Comparison of ENCODE assay signal across 19 mouse cellular contexts in the genomic region with DNA sequence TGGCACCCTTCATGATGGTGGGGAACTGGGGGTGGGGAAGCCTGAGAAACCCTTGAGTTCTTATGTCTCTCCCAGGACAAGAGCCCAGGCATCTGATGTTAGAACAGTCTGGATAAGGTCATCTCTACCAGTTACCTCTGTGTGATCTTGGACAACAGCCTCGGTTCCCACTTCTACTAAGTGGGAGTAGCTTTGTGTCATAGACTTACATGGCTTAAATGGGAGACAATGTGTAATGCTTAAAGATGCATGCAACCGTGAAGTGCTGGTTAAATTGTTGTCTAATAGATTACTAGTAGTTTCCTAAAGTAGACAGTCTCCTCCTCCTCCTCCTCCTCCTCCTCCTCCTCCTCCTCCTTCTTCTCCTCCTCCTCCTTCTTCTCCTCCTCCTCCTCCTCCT. TPM values are rescaled to one million over a fixed set of nuclear protein-coding genes. Genes with fewer than 3 reads are reported as not detected.
DNase-seq lines count a peak whose midpoint lies in the region; ATAC-seq and TF ChIP-seq lines count a peak whose summit lies in the region.
"Had no signal": no experiment of that assay in that cellular context is flagged by ENCODE, and none has a peak within 500 bp of the region (broad histone marks: within the 10 kb centered on the region; RNA-seq: fewer than 3 reads in every experiment).

No protein-coding gene starts in this region.

- peak overlapping the region; percentile 98 for H3K27ac ChIP-seq in kidney, adult 2 months (ENCODE audit: insufficient read depth, low read depth, low read length)
- H3K27ac ChIP-seq in kidney, embryonic 14.5 days (ENCODE audit: low read depth, low read length): no peak overlapping the region
- peak overlapping the region; percentile 52 for H3K27ac ChIP-seq in kidney, embryonic 15.5 days
- H3K27ac ChIP-seq in liver, embryonic 13.5 days: no peak overlapping the region
- H3K27ac ChIP-seq: heart, embryonic 13.5 days; hindbrain, embryonic 13.5 days; midbrain, embryonic 13.5 days had no signal

- DNase-seq in kidney, adult 2 months: peak; percentile 88
- DNase-seq in kidney, adult 8-10 months: peak; percentile 60 to 83
- DNase-seq in liver, embryonic 13.5 days: no peak
- DNase-seq in spleen, adult 12 weeks (ENCODE audit: low spot score): no peak
- no peak for DNase-seq in cerebellum, postnatal 14 days
- DNase-seq: adrenal gland, adult 8-10 months; cerebellum, adult 2 months; gastrocnemius, postnatal 36 days; thymus, adult 2 months; thymus, postnatal 4 days had no signal

- H3K27me3 ChIP-seq in kidney, adult 2 months (replicated peaks; ENCODE audit: control insufficient read depth, insufficient read depth, low read length): no peaks in the 10 kb centered on the region
- H3K27me3 ChIP-seq in kidney, embryonic 14.5 days (ENCODE audit: control insufficient read depth, insufficient read depth, low read length): no peaks in the 10 kb centered on the region
- H3K27me3 ChIP-seq in kidney, embryonic 15.5 days: no peaks in the 10 kb centered on the region
- no peaks in the 10 kb centered on the region for H3K27me3 ChIP-seq in liver, embryonic 13.5 days
- H3K27me3 ChIP-seq: heart, embryonic 13.5 days; hindbrain, embryonic 13.5 days; midbrain, embryonic 13.5 days had no signal

- TF ChIP-seq POLR2A in kidney, adult 2 months (IDR thresholded peaks at IDR 0.05; ENCODE audit: low read depth, low read length): peak; percentile 14

- H3K4me1 ChIP-seq in kidney, adult 2 months (ENCODE audit: control insufficient read depth, insufficient read depth, low read length): peaks cover 18% of the 10 kb centered on the region; the same call in 1 of the 2 replicates
- H3K4me1 ChIP-seq in kidney, embryonic 14.5 days (ENCODE audit: control insufficient read depth, insufficient read depth, low read length): peaks cover 18% of the 10 kb centered on the region; the same call in 1 of the 2 replicates
- H3K4me1 ChIP-seq in kidney, embryonic 15.5 days: peaks cover 35% of the 10 kb centered on the region
- H3K4me1 ChIP-seq in liver, embryonic 13.5 days (replicated peaks): peaks cover 35% of the 10 kb centered on the region

- no peak for TF ChIP-seq CTCF in kidney, adult 2 months (conservative IDR thresholded peaks at IDR 0.05; ENCODE audit: insufficient read depth, insufficient read length, low read depth, low read length)

- no peaks in the 10 kb centered on the region for H3K9me3 ChIP-seq in kidney, embryonic 14.5 days (ENCODE audit: control insufficient read depth, low read length)
- H3K9me3 ChIP-seq in kidney, embryonic 15.5 days (replicated peaks): no peaks in the 10 kb centered on the region
- no peaks in the 10 kb centered on the region for H3K9me3 ChIP-seq in liver, embryonic 13.5 days (replicated peaks)
- H3K9me3 ChIP-seq: heart, embryonic 13.5 days; hindbrain, embryonic 13.5 days; midbrain, embryonic 13.5 days had no signal

- no peaks in the 10 kb centered on the region for H3K36me3 ChIP-seq in kidney, adult 2 months (ENCODE audit: control insufficient read depth, insufficient read depth, low read length)
- no peaks in the 10 kb centered on the region for H3K36me3 ChIP-seq in kidney, embryonic 14.5 days (ENCODE audit: control insufficient read depth, insufficient read depth, low read length)
- H3K36me3 ChIP-seq in kidney, embryonic 15.5 days: no peaks in the 10 kb centered on the region
- no peaks in the 10 kb centered on the region for H3K36me3 ChIP-seq in liver, embryonic 13.5 days
- H3K36me3 ChIP-seq: hindbrain, embryonic 13.5 days; midbrain, embryonic 13.5 days had no signal

- no peak for ATAC-seq in kidney, embryonic 14.5 days (ENCODE audit: low FRiP score, low TSS enrichment)
- ATAC-seq in kidney, embryonic 15.5 days (replicated peaks; ENCODE audit: low FRiP score): no peak
- no peak for ATAC-seq in liver, embryonic 13.5 days (ENCODE audit: low read depth)
- ATAC-seq: activated CD4-positive, CD25-positive, alpha-beta regulatory T cell, adult 4 months; forebrain, embryonic 16.5 days; inflammation-experienced regulatory T-cells, adult 6 months; midbrain, embryonic 13.5 days had no signal

- H3K9ac ChIP-seq in kidney, embryonic 14.5 days (ENCODE audit: low read depth, low read length): no peak overlapping the region
- H3K9ac ChIP-seq in kidney, embryonic 15.5 days: no peak overlapping the region
- no peak overlapping the region for H3K9ac ChIP-seq in liver, embryonic 13.5 days
- H3K9ac ChIP-seq: heart, embryonic 13.5 days; hindbrain, embryonic 13.5 days; midbrain, embryonic 13.5 days had no signal

- WGBS in kidney, adult 2 months: 28% methylated on average over 2 of the region's 2 CpGs
- WGBS in kidney, embryonic 14.5 days: 44% methylated on average over 2 of the region's 2 CpGs
- WGBS in kidney, embryonic 15.5 days: 47% methylated on average over 2 of the region's 2 CpGs
- 34% methylated on average over 2 of the region's 2 CpGs for WGBS in liver, embryonic 13.5 days (ENCODE audit: insufficient replicate concordance)

- no peak overlapping the region for H3K4me3 ChIP-seq in kidney, adult 2 months (ENCODE audit: insufficient read depth, low read depth, low read length)
- no peak overlapping the region for H3K4me3 ChIP-seq in kidney, embryonic 14.5 days (ENCODE audit: low read length)
- no peak overlapping the region for H3K4me3 ChIP-seq in kidney, embryonic 15.5 days (replicated peaks)
- no peak overlapping the region for H3K4me3 ChIP-seq in liver, embryonic 13.5 days (replicated peaks)
- H3K4me3 ChIP-seq: heart, adult 2 months; heart, embryonic 13.5 days; hindbrain, embryonic 13.5 days; midbrain, embryonic 13.5 days had no signal

- H3K4me2 ChIP-seq in kidney, embryonic 14.5 days (replicated peaks; ENCODE audit: low read depth, low read length): no peak overlapping the region
- no peak overlapping the region for H3K4me2 ChIP-seq in kidney, embryonic 15.5 days
- peak overlapping the region; percentile 29; the same call in 1 of the 2 replicates for H3K4me2 ChIP-seq in liver, embryonic 13.5 days
- H3K4me2 ChIP-seq: hindbrain, embryonic 13.5 days; midbrain, embryonic 13.5 days had no signal

RNA-seq across cellular contexts. Expression of a gene that starts 2.2 kb away (rescaled TPM):
- polyA plus RNA-seq in kidney, adult 2 months (2012; rRNA removed): 341 and 354 TPM in 2 replicates
- 19.2 and 21.0 TPM in 2 replicates for polyA plus RNA-seq in kidney, embryonic 14.5 days (2014; fragmentation: Nextera tagmentation; extraction: Ambion mirVana)
- 24.5 and 26.4 TPM in 2 replicates for polyA plus RNA-seq in kidney, embryonic 15.5 days (2015; fragmentation: Nextera tagmentation; extraction: Ambion mirVana)
- polyA plus RNA-seq in liver, embryonic 13.5 days (2015; fragmentation: Nextera tagmentation; extraction: Ambion mirVana): 7.6 and 8.4 TPM in 2 replicates

RNA-seq across cellular contexts. Expression of a gene that starts 37.0 kb away (rescaled TPM):
- 17.7 and 18.6 TPM in 2 replicates for polyA plus RNA-seq in kidney, adult 2 months (2012; rRNA removed)
- 9.7 and 11.9 TPM in 2 replicates for polyA plus RNA-seq in kidney, embryonic 14.5 days (2014; fragmentation: Nextera tagmentation; extraction: Ambion mirVana)
- polyA plus RNA-seq in kidney, embryonic 15.5 days (2015; fragmentation: Nextera tagmentation; extraction: Ambion mirVana): 4.9 and 7.0 TPM in 2 replicates
- 2.6 and 2.9 TPM in 2 replicates for polyA plus RNA-seq in liver, embryonic 13.5 days (2015; fragmentation: Nextera tagmentation; extraction: Ambion mirVana)

Comparison
In these comparisons a context has a peak if more than half of its experiments do, and no peak if none do; other contexts are left out.
1. H3K27ac ChIP-seq: peak in kidney, adult 2 months (single experiment) and kidney, embryonic 15.5 days (single experiment); none in kidney, embryonic 14.5 days (single experiment) and liver, embryonic 13.5 days (single experiment).
2. RNA of a gene that starts 2.2 kb away (polyA plus RNA-seq): 341 to 354 TPM in kidney, adult 2 months; 24.5 to 26.4 TPM in kidney, embryonic 15.5 days, 19.2 to 21.0 TPM in kidney, embryonic 14.5 days and 7.6 to 8.4 TPM in liver, embryonic 13.5 days; every median in the first group is over 10 times any median in the second.
3. DNase-seq: peak in kidney, adult 2 months (single experiment) and kidney, adult 8-10 months (2 of 2); none in liver, embryonic 13.5 days (single experiment), spleen, adult 12 weeks (single experiment) and cerebellum, postnatal 14 days (0 of 2).